Mouse (Mus musculus) spleen, adult 2 months (tissue): ENCODE measurements around the gene Wasf2. TPM values are rescaled to one million over a fixed set of nuclear protein-coding genes. Genes with fewer than 3 reads are reported as not detected.

Experiments used
- DNase-seq, 2 experiments: peaks; one replicate each; pipeline versions ENCODE4 v3.0.0 to v3.0.0-alpha.2; 2012 to 2021; ENCODE audit warnings: low spot score in 2 of 2, low read depth in 1 of 2
- H3K27ac ChIP-seq: fragments of 200-500 bp; 2 replicates; pipeline ENCODE4 v1.5.1; 2012; ENCODE audit warnings: low read length, inconsistent platforms; ENCODE audit not compliant: insufficient read depth
- H3K27me3 ChIP-seq: fragments of 200-500 bp; 2 replicates; pipeline ENCODE4 v1.6.1; 2012; ENCODE audit warnings: mild to moderate bottlenecking, moderate library complexity, low read length, inconsistent platforms; ENCODE audit not compliant: control insufficient read depth, insufficient read depth
- H3K36me3 ChIP-seq: fragments of 200-500 bp; 2 replicates; pipeline ENCODE4 v1.6.1; 2012; ENCODE audit warnings: mild to moderate bottlenecking, low read length, inconsistent platforms; ENCODE audit not compliant: control insufficient read depth, insufficient read depth
- H3K4me1 ChIP-seq: fragments of 200-500 bp; 2 replicates; pipeline ENCODE4 v1.6.1; 2011; ENCODE audit warnings: inconsistent platforms; ENCODE audit not compliant: control insufficient read depth, insufficient read depth, insufficient read length
- H3K4me3 ChIP-seq: fragments of 200-500 bp; 2 replicates; pipeline ENCODE4 v1.5.1; 2011; ENCODE audit warnings: mild to moderate bottlenecking, inconsistent platforms; ENCODE audit not compliant: insufficient read depth, insufficient read length; ENCODE audit errors: extremely low read depth
- CTCF ChIP-seq: fragments of 200-500 bp; IDR thresholded peaks from 2 replicates; pipeline ENCODE4 v1.5.1; 2011; ENCODE audit warnings: mild to moderate bottlenecking, inconsistent platforms; ENCODE audit not compliant: insufficient read depth, insufficient read length, insufficient replicate concordance; ENCODE audit errors: extremely low read depth
- POLR2A ChIP-seq: fragments of 200-500 bp; IDR thresholded peaks from 2 replicates; pipeline ENCODE4 v1.6.1; 2011; ENCODE audit warnings: low read depth, low read length, inconsistent platforms
- WGBS: fragments of 180-500 bp; shearing (Covaris S2); methylation state at CpG from one replicate; pipeline ENCODE4 v1.1.7; 2018; 5-methylcytosine and 5-hydroxymethylcytosine counted together
- polyA plus RNA-seq: library from polyadenylated mRNA; depleted of rRNA; stranded (reverse); fragments of >200 nt; gene quantifications from 2 replicates; pipeline ENCODE4 v1.2.3, GENCODE M21; 2012

Gene Wasf2
- polyA plus RNA-seq, 1 experiment: 76.2 TPM

DNA sequence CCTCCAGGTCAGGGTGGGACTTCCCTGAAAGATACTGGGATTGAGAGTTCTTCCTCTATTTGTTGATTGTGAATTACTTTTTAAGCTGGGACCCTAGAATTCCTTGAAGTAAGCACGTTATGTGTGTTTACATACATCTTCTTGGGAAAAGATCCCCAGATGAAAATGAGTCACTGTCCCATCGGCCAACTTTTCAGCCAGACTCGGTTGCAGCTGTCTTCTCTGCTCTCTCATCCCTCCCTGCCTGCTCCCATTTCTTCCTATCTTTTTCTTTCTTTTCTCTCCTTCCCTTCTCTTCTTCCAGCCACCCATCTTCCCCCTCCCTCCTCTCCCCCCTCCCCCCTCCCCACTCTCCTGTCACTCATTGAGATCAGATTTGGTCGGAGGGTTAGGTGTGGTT, 64.7 kb downstream of the Wasf2 start:
- no peak for DNase-seq
- TF ChIP-seq POLR2A (no peak), CTCF (no peak)
- Histone ChIP-seq H3K4me1 (peaks cover 13% of the 10 kb centered on the region; the same call in 1 of the 2 replicates), H3K4me3 (no peak overlapping the region), H3K36me3 (peaks cover 50% of the 10 kb centered on the region), H3K27ac (no peak overlapping the region), H3K27me3 (no peaks in the 10 kb centered on the region)
- 74% methylated on average over 4 of the region's 4 CpGs for WGBS

DNA sequence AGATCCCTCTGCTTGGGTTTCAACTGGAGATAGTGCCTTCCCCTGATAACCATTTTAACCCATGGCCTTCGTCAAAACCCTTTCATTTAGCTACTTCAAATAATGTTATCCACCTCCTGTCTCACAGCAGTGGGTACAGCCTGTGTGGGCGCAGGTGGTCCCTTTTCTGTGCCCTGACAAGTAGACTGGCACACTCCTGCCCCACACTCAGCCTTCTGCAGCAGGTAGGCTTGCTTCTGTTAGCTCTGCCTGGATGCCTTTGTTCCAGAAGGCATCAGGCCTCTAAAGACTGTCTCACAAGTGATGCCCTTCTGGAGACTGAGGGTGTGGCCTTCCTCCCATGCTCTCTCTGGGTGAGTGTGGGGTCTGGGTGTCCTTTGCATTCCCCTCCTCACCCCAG, 65.8 kb downstream of the Wasf2 start:
- TF ChIP-seq CTCF (no peak), POLR2A (no peak)
- WGBS: 77% methylated on average over 2 of the region's 2 CpGs
- Histone ChIP-seq H3K36me3 (peaks cover 39% of the 10 kb centered on the region), H3K27ac (peak overlapping the region; percentile 68), H3K4me3 (no peak overlapping the region), H3K4me1 (peaks cover 13% of the 10 kb centered on the region; the same call in 1 of the 2 replicates), H3K27me3 (no peaks in the 10 kb centered on the region)
- DNase-seq: no peak

DNA sequence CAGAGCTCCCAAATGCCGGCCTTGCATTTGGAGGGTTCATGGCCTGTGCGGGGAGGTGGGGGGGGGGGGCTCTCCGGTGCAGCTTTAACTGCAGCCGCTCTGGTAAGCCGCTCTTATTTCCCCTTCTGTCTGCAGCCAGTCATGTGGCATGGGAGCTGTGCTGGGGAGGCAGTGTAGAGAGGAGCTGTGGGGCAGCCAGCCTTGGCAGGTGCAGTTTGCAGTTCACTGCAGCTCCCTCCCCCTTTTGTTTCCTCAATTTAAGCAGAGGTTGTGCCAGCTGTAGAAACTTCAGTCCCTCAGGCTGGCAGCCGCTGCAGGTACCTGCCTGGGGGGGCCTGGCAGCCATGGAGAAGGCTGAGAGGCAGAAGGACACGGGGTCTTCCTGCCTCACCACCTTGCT, 66.5 kb downstream of the Wasf2 start:
- TF ChIP-seq CTCF (no peak), POLR2A (no peak)
- Histone ChIP-seq H3K4me1 (peaks cover 13% of the 10 kb centered on the region; the same call in 1 of the 2 replicates), H3K27me3 (no peaks in the 10 kb centered on the region), H3K4me3 (no peak overlapping the region), H3K27ac (peak overlapping the region; percentile 69), H3K36me3 (peaks cover 33% of the 10 kb centered on the region)
- WGBS: 16% methylated on average over 7 of the region's 7 CpGs
- DNase-seq: peak; percentile 60 to 72

DNA sequence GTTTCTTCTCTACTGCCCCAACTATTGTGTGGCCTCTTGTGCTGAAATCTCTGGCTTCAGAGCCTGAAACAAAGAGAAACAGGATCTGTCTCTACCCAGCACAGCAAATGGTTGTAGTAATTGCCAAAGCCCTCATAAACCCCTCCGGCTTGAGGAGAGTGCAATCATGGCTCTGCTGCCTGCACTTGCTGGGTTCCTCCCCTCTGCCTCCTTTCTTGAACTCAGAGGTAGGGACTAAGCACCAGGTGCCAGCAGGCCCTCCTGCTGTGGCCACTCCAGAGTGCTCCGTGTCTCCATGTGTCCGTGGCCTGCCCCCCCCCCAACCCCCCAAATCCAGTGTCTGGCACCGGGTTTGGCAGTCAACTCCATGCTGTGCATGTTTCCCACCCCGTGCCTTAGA, 67.0 kb downstream of the Wasf2 start:
- peak overlapping the region; percentile 69; the same call in 1 of the 2 replicates for H3K27ac ChIP-seq
- DNase-seq: no peak
- no peak overlapping the region for H3K4me3 ChIP-seq
- TF ChIP-seq CTCF (no peak), POLR2A (no peak)
- 91% methylated on average over 5 of the region's 5 CpGs for WGBS
- no peaks in the 10 kb centered on the region for H3K27me3 ChIP-seq
- H3K36me3 ChIP-seq: peaks cover 30% of the 10 kb centered on the region
- peaks cover 13% of the 10 kb centered on the region; the same call in 1 of the 2 replicates for H3K4me1 ChIP-seq

DNA sequence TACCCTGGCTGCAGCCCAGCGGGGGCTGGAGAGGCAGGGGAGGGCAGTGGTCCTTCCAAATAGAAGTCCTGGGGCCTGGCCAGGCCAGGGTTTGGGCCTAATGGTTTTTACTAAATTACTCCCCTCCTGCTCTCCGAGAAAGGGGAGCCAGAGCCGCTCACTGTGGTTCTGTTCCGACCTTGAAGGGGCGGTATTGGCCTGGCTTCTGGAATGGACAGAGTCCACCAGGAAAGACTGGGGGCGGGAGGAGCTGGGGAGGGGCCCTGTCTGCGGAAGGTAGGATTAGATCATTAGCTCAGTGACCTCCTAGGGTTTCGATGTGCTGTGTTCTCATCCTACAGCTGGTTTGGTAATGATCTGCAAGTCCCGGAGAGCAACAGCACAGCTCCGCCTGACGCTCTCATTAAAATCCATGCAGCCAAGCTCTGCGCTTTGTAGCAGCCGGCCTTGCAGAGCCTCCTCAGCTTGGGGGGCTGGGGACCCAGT, 67.5 kb downstream of the Wasf2 start:
- 93% methylated on average over 13 of the region's 13 CpGs for WGBS
- Histone ChIP-seq H3K27ac (no peak overlapping the region), H3K36me3 (peaks cover 25% of the 10 kb centered on the region), H3K27me3 (no peaks in the 10 kb centered on the region), H3K4me3 (no peak overlapping the region), H3K4me1 (peaks cover 13% of the 10 kb centered on the region; the same call in 1 of the 2 replicates)
- no peak for TF ChIP-seq CTCF
- no peak for TF ChIP-seq POLR2A
- no peak for DNase-seq

DNA sequence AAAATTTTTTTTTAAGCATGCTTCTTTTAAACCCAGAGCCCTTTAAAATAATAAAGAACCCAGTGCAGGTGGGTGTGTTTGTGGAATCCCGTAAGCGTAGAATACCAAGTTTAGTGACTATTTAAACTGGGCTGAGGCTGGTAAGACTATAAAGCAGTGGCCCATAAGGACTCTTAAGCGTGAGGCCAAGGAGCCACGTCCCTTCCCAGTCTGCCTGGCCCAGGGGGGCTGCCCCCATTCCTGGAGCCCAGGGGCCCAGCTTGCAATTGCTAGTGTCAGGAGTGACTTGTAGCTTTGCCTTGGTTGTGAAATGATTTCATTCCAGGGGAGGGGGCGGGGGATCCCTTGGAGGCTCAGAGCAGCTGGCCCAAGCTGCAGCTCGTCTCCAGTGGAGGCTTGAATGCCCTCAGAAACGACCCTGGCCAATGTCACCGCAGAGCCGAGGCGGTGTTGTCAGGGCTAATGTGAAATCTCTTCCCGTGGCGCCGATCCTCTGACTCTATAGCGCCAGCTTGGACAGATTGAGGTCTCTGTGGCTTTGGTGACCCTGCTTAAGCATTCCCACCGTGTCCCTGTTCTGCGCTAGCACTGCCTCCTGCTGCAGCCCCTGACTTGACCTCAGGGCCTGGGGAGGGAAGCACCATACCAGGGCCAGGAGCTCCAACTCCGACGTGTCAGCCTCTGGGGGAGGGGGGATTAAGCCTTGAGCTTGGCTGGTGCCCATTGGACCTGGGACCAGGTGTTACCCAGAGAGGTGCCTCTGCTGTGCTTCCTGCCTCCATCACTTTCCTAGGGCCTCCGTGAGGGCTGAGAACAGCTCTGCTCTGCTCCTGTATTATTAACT, 68.3 kb downstream of the Wasf2 start:
- peaks cover 20% of the 10 kb centered on the region for H3K36me3 ChIP-seq
- DNase-seq: no peak
- peaks cover 13% of the 10 kb centered on the region; the same call in 1 of the 2 replicates for H3K4me1 ChIP-seq
- no peak overlapping the region for H3K4me3 ChIP-seq
- H3K27me3 ChIP-seq: no peaks in the 10 kb centered on the region
- H3K27ac ChIP-seq: no peak overlapping the region
- TF ChIP-seq POLR2A: no peak
- no peak for TF ChIP-seq CTCF
- whole genome bisulfite sequencing: 91% methylated on average over 19 of the region's 19 CpGs

DNA sequence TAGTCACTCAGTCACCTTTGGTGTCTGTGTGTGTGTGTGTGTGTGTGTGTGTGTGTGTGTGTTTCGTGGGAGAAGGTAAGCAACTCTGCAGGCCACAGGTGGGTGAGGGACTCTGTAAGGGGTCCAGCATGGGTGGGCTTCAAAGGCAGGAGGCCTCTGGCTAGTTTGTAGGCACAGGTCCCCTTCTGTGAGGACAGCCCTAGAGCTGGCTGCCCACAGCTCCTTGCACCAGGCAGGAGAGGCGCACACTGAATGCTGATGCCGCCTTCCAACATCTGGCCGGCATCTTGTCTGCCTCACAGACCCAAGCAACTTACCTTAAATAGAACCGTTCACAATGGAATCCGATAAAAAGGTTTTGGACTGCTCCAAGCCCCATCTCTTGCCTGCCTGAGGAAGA, 69.4 kb downstream of the Wasf2 start:
- no peaks in the 10 kb centered on the region for H3K27me3 ChIP-seq
- no peak for TF ChIP-seq POLR2A
- no peak for TF ChIP-seq CTCF
- 88% methylated on average over 6 of the region's 6 CpGs for WGBS

More for the DNA sequence above, 69.4 kb downstream of the Wasf2 start:
- DNase-seq: no peak
- Histone ChIP-seq H3K36me3 (peaks cover 10% of the 10 kb centered on the region), H3K4me3 (no peak overlapping the region), H3K4me1 (peaks cover 13% of the 10 kb centered on the region; the same call in 1 of the 2 replicates), H3K27ac (no peak overlapping the region)
